Mouse (Mus musculus) ES-E14 (cell line): Measurements from ENCODE around the gene Rnpep. TPM values are rescaled to one million over a fixed set of nuclear protein-coding genes. Genes with fewer than 3 reads are reported as not detected.

Experiments
- DNase-seq: peaks from one replicate; pipeline ENCODE4 v3.0.0-alpha.2; 2013; ENCODE audit warnings: low read depth, low spot score
- H3K27ac ChIP-seq: 2 replicates; pipeline ENCODE4 v1.5.1; 2012; ENCODE audit warnings: low read depth, mild to moderate bottlenecking, low read length, moderate library complexity, mixed read lengths; ENCODE audit not compliant: poor library complexity, insufficient read depth, severe bottlenecking
- H3K36me3 ChIP-seq: 2 replicates; pipeline ENCODE4 v1.6.1; 2012; ENCODE audit warnings: mild to moderate bottlenecking, low read length, moderate library complexity, mixed read lengths; ENCODE audit not compliant: control insufficient read depth, poor library complexity, insufficient read depth, severe bottlenecking
- H3K4me1 ChIP-seq, 2 experiments: fragments of 150-350 bp in 1 of 2; sonication (generic) in 1 of 2; 2 replicates each; pipeline ENCODE4 v1.6.1; 2012; ENCODE audit warnings: low read length in 2 of 2, mild to moderate bottlenecking in 1 of 2, mixed read lengths in 1 of 2; ENCODE audit not compliant: control insufficient read depth in 2 of 2, insufficient read depth in 2 of 2, poor library complexity in 1 of 2
- H3K4me3 ChIP-seq, 2 experiments: fragments of 150-350 bp in 1 of 2; sonication (generic) in 1 of 2; 2 replicates each; pipeline ENCODE4 v1.5.1; 2012; ENCODE audit warnings: low read length in 2 of 2, low read depth in 1 of 2, mild to moderate bottlenecking in 1 of 2, mixed read lengths in 1 of 2; ENCODE audit not compliant: insufficient read depth in 1 of 2, poor library complexity in 1 of 2, severe bottlenecking in 1 of 2
- H3K9ac ChIP-seq: 2 replicates; pipeline ENCODE4 v1.6.1; 2012; ENCODE audit warnings: low read depth, mild to moderate bottlenecking, low read length, mixed read lengths; ENCODE audit not compliant: poor library complexity, insufficient read depth, severe bottlenecking
- H3K9me3 ChIP-seq: fragments of 150-350 bp; sonication (generic); 2 replicates; pipeline ENCODE4 v1.6.1; 2012; ENCODE audit warnings: low read depth, mild to moderate bottlenecking, low read length; ENCODE audit not compliant: control insufficient read depth, insufficient read depth
- CHD2 ChIP-seq: IDR thresholded peaks from 2 replicates; pipeline ENCODE4 v1.6.1; 2014; ENCODE audit warnings: mild to moderate bottlenecking, low read depth, low read length, inconsistent platforms
- HCFC1 ChIP-seq: IDR thresholded peaks from 2 replicates; pipeline ENCODE4 v1.6.1; 2012; ENCODE audit warnings: low read length, inconsistent platforms, borderline replicate concordance; ENCODE audit not compliant: insufficient read depth
- MAFK ChIP-seq: IDR thresholded peaks from 2 replicates; pipeline ENCODE4 v1.6.1; 2014; ENCODE audit warnings: mild to moderate bottlenecking, low read depth, low read length, inconsistent platforms; ENCODE audit not compliant: insufficient read depth
- ZC3H11A ChIP-seq: IDR thresholded peaks from 2 replicates; pipeline ENCODE4 v1.6.1; 2012; ENCODE audit warnings: low read depth, mild to moderate bottlenecking, inconsistent platforms, low read length, borderline replicate concordance
- ZNF384 ChIP-seq: IDR thresholded peaks from 2 replicates; pipeline ENCODE4 v1.6.1; 2012; ENCODE audit warnings: low read depth, low read length, inconsistent platforms
- in situ Hi-C, 2 experiments: fragments of 600-800 bp; cut with MboI; formaldehyde crosslinking; loops; one replicate each; pipeline ENCODE4 v1.15.1; 2025; ENCODE audit warnings: low sequenced_read_pairs in 2 of 2, inconsistent platforms in 1 of 2; ENCODE audit not compliant: unreplicated experiment in 2 of 2
- total RNA-seq: library from RNA; depleted of rRNA; stranded (reverse); fragments of 300-350 nt; gene quantifications from 2 replicates; pipeline ENCODE4 v1.2.3, GENCODE M21; 2012

The Rnpep gene
- total RNA-seq, 1 experiment = 21.8 TPM

GRCm38 (mm10) chr1:135323367-135323901 is 39.5 kb upstream of the Rnpep start:
- DNase-seq = no peak
- Histone ChIP-seq H3K27ac (no peak overlapping the region), H3K4me3 (no peak overlapping the region), H3K9me3 (no peaks in the 10 kb centered on the region), H3K9ac (no peak overlapping the region), H3K36me3 (no peaks in the 10 kb centered on the region), H3K4me1 (peaks cover 4 to 6% of the 10 kb centered on the region in 2 experiments; a peak in 1 of 4 replicates)
- in situ Hi-C loops = no loop called here
- TF ChIP-seq CHD2 (no peak), MAFK (no peak), HCFC1 (no peak), ZC3H11A (no peak), ZNF384 (no peak)

- in situ Hi-C loops = no loop called here
- TF ChIP-seq HCFC1 (no peak), CHD2 (peak; percentile 94)
- Histone ChIP-seq H3K27ac (peak within 1 kb of the TSS; percentile 67), H3K36me3 (peaks cover under 1% of the 10 kb centered on the region), H3K9ac (peak within 1 kb of the TSS; percentile 95), H3K4me3 (peak within 1 kb of the TSS; percentile 82 to 94), H3K4me1 (peaks cover 0 to 2% of the 10 kb centered on the region in 2 experiments; a peak in 1 of 4 replicates), H3K9me3 (no peaks in the 10 kb centered on the region)
- DNase-seq = peak; percentile 89
These were observed 29.6 kb upstream of the Rnpep start, which contains the start of gene Timm17a for GRCm38 (mm10) chr1:135313284-135314031. Gene Timm17a (minus strand): TSS chr1:135313778.

GRCm38 (mm10) chr1:135312201-135312600 is 28.3 kb upstream of the Rnpep start:
- TF ChIP-seq HCFC1 (no peak), MAFK (no peak), ZNF384 (no peak), ZC3H11A (no peak), CHD2 (no peak)
- no peak overlapping the region for H3K27ac ChIP-seq
- in situ Hi-C loops = no loop called here
- peaks cover 6% of the 10 kb centered on the region for H3K36me3 ChIP-seq
- peak overlapping the region; percentile 95; the same call in 1 of the 2 replicates for H3K9ac ChIP-seq
- H3K9me3 ChIP-seq = no peaks in the 10 kb centered on the region
- peak overlapping the region; percentile 82 to 94 for H3K4me3 ChIP-seq
- DNase-seq = no peak
- peaks cover 0 to 2% of the 10 kb centered on the region in 2 experiments; a peak in 1 of 4 replicates for H3K4me1 ChIP-seq

- in situ Hi-C loops = no loop called here
These were observed 27.5 kb upstream of the Rnpep start for GRCm38 (mm10) chr1:135311356-135311755.

More at GRCm38 (mm10) chr1:135311356-135311755, 27.5 kb upstream of the Rnpep start:
- Histone ChIP-seq H3K9me3 (no peaks in the 10 kb centered on the region), H3K36me3 (peaks cover 7% of the 10 kb centered on the region), H3K4me3 (no peak overlapping the region; a peak in 1 of 4 replicates), H3K27ac (no peak overlapping the region), H3K4me1 (peaks cover 0 to 2% of the 10 kb centered on the region in 2 experiments; a peak in 1 of 4 replicates), H3K9ac (no peak overlapping the region; the same call in 1 of the 2 replicates)
- no peak for DNase-seq
- TF ChIP-seq HCFC1 = no peak
- TF ChIP-seq MAFK = no peak
- no peak for TF ChIP-seq ZNF384
- TF ChIP-seq ZC3H11A = no peak
- no peak for TF ChIP-seq CHD2
